Mouse (Mus musculus) embryonic stem cell, embryonic (primary cell): ENCODE measurements around the gene Rps18.

Experiments used
- CTCF ChIA-PET, 4 experiments: fragments of 300-600 bp in 2 of 4; fragments of 350-600 bp in 2 of 4; sonication (Branson Sonifier 250); formaldehyde crosslinking; loops; one replicate each; lab custom pipeline; 2022; ENCODE audit warnings: inconsistent platforms in 2 of 4; lab: Charles Lee
- POLR2A ChIA-PET, 4 experiments: fragments of 300-600 bp in 2 of 4; fragments of 350-600 bp in 2 of 4; sonication (Branson Sonifier 250); formaldehyde crosslinking; loops; one replicate each; lab custom pipeline; 2022; ENCODE audit warnings: antibody characterized with exemption in 4 of 4, inconsistent platforms in 1 of 4; lab: Charles Lee

Gene Rps18

DNA sequence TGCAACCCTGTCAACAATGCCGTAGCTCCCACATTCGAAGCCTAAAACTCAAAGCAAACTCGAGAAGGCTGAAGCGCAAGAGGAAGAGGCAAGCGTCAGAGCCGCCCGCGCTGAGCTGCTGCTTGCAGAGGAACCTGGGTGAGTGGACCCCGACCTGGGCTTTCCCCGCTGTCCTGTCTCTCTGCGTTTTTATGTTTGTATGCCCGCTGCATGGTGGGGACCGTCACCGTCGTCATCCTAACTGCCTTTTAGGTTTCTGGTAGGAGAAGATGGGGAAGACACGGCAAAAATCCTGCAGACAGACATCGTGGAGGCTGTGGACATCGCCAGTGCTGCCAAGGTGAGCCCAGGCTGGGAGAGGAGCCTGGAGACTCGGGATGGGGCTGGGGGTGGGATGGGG, 14.4 kb downstream of the Rps18 start:
- CTCF ChIA-PET: no interaction called here
- POLR2A ChIA-PET: interaction anchor here (1.2 to 20.4 kb wide), 13 partner anchors 9 to 117 kb away, joined by 3 to 528 read pairs (median 26); partner anchors contain the start of genes B3galt4 (in 4 of the 4), Rps18 (in 3 of the 4), Vps52 (in 3 of the 4) and Rgl2 (in 2 of the 4)

DNA sequence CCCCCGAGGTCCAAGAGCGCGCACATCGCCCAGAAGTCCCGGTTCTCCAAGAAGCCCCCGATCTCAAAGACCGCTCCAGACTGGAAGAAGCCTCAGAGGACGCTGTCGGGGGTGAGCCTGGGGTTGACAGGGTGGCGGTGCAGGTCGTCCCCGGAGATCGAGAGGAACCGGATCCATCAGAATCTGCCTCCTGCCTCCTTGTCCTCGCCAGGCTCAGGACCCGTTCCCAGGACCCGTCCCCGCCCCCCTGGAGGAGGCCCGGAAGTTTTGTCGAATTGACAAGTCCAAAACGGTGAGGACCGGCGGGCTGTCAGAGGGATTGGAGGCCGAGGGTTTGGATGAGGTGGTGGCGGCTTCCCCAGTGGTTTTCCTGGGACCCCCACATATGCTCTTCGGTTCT, 14.8 kb downstream of the Rps18 start:
- ChIA-PET POLR2A (interaction anchor here (0.7 to 20.4 kb wide), 39 partner anchors 9 to 645 kb away, joined by 3 to 528 read pairs (median 5); partner anchors contain the start of genes B3galt4 (in 4 of the 4), Rps18 (in 4 of the 4), Vps52 (in 4 of the 4) and Daxx (in 2 of the 4)), CTCF (interaction anchor here in 3 of 4 experiments (0.6 to 2.0 kb wide), 7 partner anchors 9 to 76 kb away, joined by 3 to 4 read pairs (median 3); partner anchors contain the start of gene B3galt4 (in 1 of the 3))

DNA sequence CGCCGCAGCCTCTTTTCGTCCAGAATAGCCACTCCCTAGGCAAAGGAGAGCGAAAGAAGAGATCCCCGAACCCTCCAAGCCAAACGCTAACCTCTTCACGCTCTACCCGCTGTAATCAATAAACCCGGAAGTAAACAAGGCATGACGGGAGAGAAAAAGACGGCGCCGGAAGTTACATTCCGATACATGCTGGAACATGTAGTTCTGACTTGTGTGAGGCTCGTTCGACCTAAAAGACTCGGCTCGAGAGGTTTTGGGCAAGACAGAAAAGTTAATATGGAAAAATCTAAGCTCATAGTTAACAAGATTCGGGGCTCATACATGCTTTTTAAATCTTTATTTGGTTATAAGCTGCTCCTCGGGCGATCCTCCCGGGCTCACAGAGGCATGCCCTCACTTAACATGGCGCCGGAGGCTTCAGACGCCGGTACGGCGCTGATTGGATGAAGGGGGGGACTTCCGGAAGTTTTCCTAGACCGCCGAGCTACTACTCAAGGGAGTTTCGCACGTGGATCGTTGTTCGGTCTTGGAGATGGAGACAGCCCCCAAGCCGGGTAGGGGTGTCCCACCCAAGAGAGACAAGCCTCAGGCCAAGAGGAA, 15.5 kb downstream of the Rps18 start, which contains the start of the genes Pfdn6 and Wdr46:
TSS of gene Pfdn6 (minus strand) at position 138 of the 600 bp plus-strand sequence.
TSS of gene Wdr46 (plus strand) at position 455 of the 600 bp plus-strand sequence.
- ChIA-PET CTCF (interaction anchor here in 3 of 4 experiments (0.6 to 2.0 kb wide), 9 partner anchors 9 to 75 kb away, joined by 3 to 8 read pairs (median 3); partner anchors contain the start of gene B3galt4 (in 1 of the 3)), POLR2A (interaction anchor here (0.6 to 20.4 kb wide), 47 partner anchors 10 to 1068 kb away, joined by 3 to 528 read pairs (median 4); partner anchors contain the start of genes B3galt4 (in 4 of the 4), Rps18 (in 4 of the 4), Vps52 (in 4 of the 4) and Daxx (in 2 of the 4))

DNA sequence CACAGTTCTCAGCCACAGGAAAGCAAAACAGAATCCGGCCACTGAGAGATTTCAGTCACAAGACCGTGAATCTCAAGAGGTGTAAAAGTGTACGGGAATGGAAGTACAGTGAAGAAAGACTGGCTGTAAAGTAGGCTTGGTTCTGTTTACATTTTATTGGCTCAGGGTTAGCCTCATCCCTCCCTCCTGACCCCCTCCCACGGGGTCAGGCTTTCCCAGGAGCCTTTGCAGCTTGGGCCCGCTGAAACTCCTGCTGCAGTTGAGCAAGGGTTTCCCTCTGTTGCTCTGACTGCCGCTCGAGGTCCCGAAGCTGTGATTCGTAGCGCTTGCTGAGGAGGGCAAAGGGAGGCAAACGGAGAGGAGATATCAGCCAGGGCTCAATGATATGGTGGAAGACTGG, 17.0 kb downstream of the Rps18 start:
- CTCF ChIA-PET: interaction anchor here in 2 of 4 experiments (0.7 to 2.0 kb wide), 5 partner anchors 8 to 44 kb away, joined by 3 to 8 read pairs (median 4); no protein-coding TSS in a partner anchor
- POLR2A ChIA-PET: interaction anchor here (1.9 to 20.4 kb wide), 11 partner anchors 8 to 179 kb away, joined by 5 to 528 read pairs (median 26); partner anchors contain the start of genes B3galt4 (in 4 of the 4), Rps18 (in 3 of the 4), Vps52 (in 3 of the 4) and Rgl2 (in 2 of the 4)

DNA sequence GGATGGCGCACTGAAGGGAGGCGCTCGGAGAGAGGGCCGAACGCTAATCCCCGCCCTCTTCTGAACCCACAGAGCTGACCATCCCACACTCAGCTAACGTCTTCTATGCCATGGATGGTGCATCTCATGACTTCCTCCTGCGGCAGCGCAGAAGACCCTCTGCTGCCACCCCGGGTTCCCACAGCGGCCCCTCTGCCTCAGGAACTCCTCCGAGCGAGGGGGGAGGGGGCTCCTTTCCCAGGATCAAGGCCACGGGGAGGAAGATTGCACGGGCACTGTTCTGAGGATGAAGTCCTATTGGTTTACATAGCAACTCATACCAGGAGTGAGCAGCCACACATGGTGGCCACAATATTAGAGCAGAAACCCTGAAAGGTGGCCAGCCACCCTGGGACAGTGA, 18.8 kb downstream of the Rps18 start:
- POLR2A ChIA-PET: interaction anchor here (0.6 to 20.4 kb wide), 16 partner anchors 8 to 407 kb away, joined by 3 to 528 read pairs (median 4); partner anchors contain the start of genes B3galt4 (in 4 of the 4), Rps18 (in 2 of the 4), Vps52 (in 2 of the 4) and Daxx (in 1 of the 4)
- CTCF ChIA-PET: interaction anchor here in 1 of 4 experiments (1.0 kb wide), 1 partner anchor 28 kb away, joined by 3 read pairs; no protein-coding TSS in a partner anchor

DNA sequence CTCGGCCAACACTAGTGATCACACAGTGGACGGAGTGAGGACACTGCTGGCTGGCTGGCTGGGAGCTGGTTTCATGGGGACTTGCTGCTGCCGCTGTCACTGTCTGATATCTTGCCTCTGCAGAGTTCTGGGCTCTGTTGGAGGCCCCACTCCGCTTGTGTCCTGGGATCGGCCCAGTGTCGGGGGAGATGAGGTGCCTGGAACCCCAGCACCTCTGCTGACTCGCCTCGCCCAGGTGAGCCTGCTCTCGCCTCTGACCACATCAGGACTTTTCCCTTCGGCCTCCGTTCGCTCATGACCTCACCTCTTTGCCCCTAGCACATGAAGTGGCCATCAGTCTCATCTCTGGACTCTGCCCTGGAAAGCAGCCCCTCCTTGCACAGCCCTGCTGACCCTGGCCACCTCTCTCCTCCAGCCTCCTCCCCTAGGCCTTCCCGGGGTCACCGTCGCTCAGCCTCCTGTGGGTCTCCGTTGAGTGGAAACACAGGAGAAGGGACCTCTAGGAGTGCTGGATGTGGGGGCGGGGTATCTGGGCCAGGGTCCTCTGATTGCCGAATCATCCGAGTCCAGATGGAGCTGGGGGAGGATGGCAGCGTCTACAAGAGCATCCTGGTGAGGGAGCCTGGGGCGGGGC, 20.3 kb downstream of the Rps18 start:
- ChIA-PET POLR2A (interaction anchor here in 3 of 4 experiments (0.6 to 20.4 kb wide), 13 partner anchors 9 to 176 kb away, joined by 3 to 528 read pairs (median 6); partner anchors contain the start of genes B3galt4 (in 3 of the 3), Rps18 (in 2 of the 3), Vps52 (in 2 of the 3) and Daxx (in 1 of the 3)), CTCF (interaction anchor here in 2 of 4 experiments (0.9 to 2.1 kb wide), 3 partner anchors 9 to 175 kb away, joined by 3 to 5 read pairs (median 3); partner anchors contain the start of gene Rab11b (in 1 of the 2))

DNA sequence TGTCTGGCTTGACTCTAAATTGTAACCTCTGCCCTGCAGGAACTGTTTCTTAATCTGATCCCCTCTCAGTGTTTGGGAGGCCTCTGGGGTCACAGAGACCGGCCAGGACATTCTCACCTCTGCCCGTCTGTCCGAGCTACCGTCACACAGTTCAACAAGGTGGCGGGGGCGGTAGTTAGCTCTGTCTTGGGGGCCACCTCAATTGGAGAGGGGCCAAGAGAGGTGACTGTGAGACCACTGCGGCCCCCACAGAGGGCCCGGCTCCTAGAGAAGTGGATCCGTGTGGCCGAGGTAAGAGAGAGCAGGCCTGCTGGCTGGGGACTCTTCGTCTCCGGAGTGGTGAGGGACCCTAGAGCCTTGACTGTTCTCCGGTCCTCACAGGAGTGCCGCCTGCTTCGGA, 22.8 kb downstream of the Rps18 start:
- CTCF ChIA-PET: interaction anchor here in 1 of 4 experiments (1.6 kb wide), 1 partner anchor 10 kb away, joined by 3 read pairs; no protein-coding TSS in a partner anchor
- POLR2A ChIA-PET: interaction anchor here in 3 of 4 experiments (1.0 to 20.4 kb wide), 8 partner anchors 17 to 109 kb away, joined by 3 to 528 read pairs (median 8); partner anchors contain the start of genes B3galt4 (in 3 of the 3), Rps18 (in 2 of the 3), Tapbp (in 2 of the 3) and Vps52 (in 2 of the 3)

DNA sequence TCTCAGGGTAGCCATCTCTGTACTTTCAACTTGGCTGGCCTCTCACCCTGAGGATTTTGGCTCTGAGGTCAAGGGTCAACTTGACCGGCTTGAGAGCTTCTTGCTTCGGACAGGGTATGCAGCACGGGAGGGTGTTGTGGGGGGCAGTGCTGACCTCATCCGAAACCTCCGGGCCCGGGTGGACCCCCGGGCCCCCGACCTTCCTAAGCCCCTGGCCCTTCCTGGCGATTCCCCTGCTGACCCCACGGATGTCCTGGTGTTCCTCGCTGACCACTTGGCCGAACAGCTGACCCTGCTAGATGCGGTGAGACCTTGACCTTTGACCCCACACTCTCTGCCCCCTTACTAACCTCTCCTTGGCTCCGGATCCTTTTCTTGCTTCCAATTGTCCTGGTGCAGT, 23.4 kb downstream of the Rps18 start:
- POLR2A ChIA-PET: interaction anchor here in 2 of 4 experiments (1.0 to 20.4 kb wide), 9 partner anchors 8 to 108 kb away, joined by 3 to 528 read pairs (median 26); partner anchors contain the start of genes B3galt4 (in 2 of the 2), Pfdn6 (in 2 of the 2), Rps18 (in 2 of the 2) and Tapbp (in 2 of the 2)
- CTCF ChIA-PET: interaction anchor here in 1 of 4 experiments (0.9 to 1.6 kb wide), 2 partner anchors 10 to 36 kb away, joined by 3 read pairs; no protein-coding TSS in a partner anchor

DNA sequence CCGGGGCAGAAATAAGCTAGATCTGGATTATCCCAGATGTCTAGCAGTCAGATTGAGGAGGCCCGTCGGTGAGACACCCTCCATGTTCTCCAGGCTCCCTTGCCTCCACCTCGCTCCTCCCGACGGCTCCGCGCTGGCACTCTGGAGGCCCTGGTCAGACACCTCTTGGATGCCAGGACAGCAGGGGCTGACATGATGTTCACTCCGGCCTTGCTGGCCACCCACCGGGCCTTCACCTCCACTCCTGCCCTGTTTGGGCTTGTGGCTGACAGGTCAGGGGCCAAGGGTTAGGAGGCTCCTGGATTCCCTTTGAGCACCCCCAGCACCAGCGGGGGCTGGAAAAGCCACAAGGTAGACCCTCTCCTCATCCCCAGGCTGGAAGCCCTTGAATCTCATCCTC, 23.9 kb downstream of the Rps18 start:
- ChIA-PET POLR2A (interaction anchor here in 2 of 4 experiments (1.0 to 20.4 kb wide), 12 partner anchors 8 to 110 kb away, joined by 3 to 528 read pairs (median 8); partner anchors contain the start of genes B3galt4 (in 2 of the 2), Pfdn6 (in 2 of the 2), Rps18 (in 2 of the 2) and Tapbp (in 2 of the 2)), CTCF (interaction anchor here in 1 of 4 experiments (0.9 to 1.6 kb wide), 2 partner anchors 9 to 37 kb away, joined by 3 read pairs; no protein-coding TSS in a partner anchor)

DNA sequence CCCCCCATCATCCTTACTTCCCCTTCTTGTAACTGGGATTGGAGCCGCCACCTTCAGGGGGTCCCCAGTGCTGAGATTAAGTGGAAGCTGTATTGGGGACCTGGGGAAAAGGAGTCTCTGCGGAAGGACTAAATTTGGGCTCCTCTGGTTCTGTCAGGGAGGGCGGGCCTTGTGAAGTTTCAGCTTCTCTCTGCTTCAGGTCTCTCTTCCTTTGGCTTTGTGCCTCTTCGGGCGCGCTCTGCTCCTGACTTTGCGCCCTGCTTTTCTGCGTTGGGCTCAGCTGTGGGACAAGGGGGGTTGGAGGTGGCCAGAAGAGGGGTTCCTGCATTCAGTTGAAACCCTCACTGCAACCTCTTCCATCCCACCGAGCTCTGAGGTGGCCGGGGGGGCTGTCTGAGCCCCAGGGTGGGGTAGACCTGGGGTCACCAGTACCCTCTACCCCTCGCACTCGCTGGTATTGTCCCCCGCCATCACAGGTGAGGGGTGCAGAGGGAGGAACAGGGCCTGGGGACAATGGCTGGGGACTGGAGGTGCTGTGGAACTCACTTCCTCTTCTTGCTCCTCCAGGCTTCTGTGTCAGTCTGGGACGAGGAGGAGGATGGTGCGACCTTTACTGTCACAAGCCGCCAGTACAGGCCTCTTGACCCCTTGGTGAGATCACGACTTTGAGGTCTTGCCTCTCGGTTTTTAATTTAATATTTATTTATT, 24.5 kb downstream of the Rps18 start:
- ChIA-PET POLR2A (interaction anchor here in 3 of 4 experiments (0.6 to 20.4 kb wide), 39 partner anchors 9 to 1035 kb away, joined by 3 to 528 read pairs (median 5); partner anchors contain the start of genes B3galt4 (in 3 of the 3), Daxx (in 2 of the 3), Pfdn6 (in 2 of the 3) and Rps18 (in 2 of the 3)), CTCF (interaction anchor here in 3 of 4 experiments (0.6 to 2.2 kb wide), 13 partner anchors 8 to 531 kb away, joined by 3 to 8 read pairs (median 3); partner anchors contain the start of genes Wdr46 (in 2 of the 3), Cd320 (in 1 of the 3), Pfdn6 (in 1 of the 3) and Tapbp (in 1 of the 3))

DNA sequence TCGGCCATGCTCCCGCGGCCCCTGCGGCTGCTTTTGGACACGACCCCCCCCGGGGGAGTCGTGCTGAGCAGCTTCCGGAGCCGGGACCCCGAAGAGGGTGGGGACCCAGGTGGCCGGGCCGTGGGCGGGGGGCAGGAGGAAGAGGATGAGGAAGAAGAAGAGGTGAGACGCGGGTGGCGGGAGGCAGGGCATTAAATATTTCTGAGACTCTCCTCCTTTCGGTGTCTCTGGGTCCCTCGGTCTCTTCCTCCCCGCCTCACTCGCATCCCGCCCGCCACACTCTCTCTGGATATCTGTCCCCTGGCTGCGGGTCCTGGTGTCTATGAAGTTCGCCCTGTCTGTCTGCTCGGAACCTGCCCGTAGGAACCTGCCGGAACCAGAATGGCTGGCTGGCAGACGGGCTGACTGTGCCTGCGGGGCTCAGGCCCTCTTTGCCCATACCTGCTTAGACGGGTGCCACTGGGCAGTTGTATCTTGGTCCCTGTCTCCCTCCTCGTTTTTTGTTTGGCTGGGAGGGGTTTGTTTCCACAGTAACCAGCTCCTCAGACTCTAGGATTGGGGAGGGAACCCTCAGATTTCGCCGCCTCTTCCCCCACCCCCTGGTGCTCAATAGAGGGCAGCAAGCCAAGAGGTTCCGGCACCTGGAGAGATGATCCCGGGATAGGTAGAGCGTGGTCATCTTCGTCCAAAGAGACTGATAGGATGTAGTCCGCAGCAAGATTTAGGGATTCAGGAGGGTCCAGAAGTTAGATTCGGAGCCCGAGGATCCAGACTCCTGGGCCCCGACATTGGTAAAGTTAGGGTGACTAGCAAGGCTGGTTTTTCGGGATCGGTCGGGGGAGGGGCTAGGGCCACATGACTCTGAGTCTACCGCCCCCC, 25.3 kb downstream of the Rps18 start:
- CTCF ChIA-PET: interaction anchor here in 3 of 4 experiments (0.6 to 2.4 kb wide), 15 partner anchors 9 to 531 kb away, joined by 3 to 8 read pairs (median 3); partner anchors contain the start of genes Wdr46 (in 2 of the 3), Cd320 (in 1 of the 3), Pfdn6 (in 1 of the 3) and Rps18 (in 1 of the 3)
- POLR2A ChIA-PET: interaction anchor here in 3 of 4 experiments (0.6 to 20.4 kb wide), 40 partner anchors 10 to 1034 kb away, joined by 3 to 528 read pairs (median 4); partner anchors contain the start of genes B3galt4 (in 3 of the 3), Rps18 (in 3 of the 3), Vps52 (in 3 of the 3) and Daxx (in 2 of the 3)

DNA sequence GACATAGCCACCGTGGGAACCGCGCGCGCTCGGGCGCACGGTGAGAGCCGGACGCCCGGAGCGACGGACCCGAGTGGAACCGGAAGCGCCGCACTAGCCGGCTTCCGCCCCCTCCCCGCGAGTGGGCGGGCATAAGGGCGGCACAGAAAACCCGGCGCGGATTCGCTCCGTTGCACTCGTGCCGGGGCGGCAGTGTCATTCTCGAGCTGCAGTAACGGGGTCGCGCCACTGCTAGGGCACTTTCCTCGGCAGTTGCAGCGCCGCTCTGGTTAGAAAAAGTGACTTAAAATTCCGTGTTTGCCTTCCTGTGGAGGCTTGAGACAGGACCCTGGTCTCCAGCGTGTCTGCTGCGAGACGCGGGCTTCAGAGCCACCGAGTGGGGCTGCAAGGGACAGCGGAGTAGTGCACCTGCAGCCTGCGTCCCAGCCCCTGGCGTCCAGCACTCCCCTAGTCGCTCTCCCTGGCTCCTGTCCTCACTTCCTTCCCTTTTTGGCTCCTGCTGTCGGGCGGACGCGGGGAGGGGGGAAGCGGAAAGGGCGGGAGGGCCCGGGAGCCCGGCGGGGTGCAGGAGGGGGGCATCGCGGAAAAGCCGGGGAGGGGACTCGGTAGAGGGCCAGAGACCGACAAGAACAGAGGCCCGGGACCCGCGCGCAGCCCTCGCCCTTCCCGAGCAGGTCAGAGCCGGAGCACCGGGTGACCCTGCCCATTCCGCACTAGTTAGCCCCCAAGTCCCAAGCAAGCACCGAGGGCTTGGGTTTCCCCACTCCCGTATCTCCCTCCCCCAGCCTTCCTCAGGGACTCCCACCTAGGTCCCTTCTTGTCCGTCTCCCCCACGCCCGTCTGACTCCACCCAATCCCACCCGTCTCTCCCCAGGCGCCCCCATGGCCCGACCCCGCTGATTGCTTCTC, 26.2 kb downstream of the Rps18 start, which contains the start of gene Rgl2:
TSS of gene Rgl2 (plus strand) at position 173 of the 909 bp plus-strand sequence.
- POLR2A ChIA-PET: interaction anchor here in 3 of 4 experiments (0.6 to 20.4 kb wide), 29 partner anchors 8 to 169 kb away, joined by 3 to 528 read pairs (median 5); partner anchors contain the start of genes B3galt4 (in 3 of the 3), Rps18 (in 3 of the 3), Tapbp (in 3 of the 3) and Vps52 (in 3 of the 3)
- CTCF ChIA-PET: interaction anchor here in 1 of 4 experiments (0.6 to 2.4 kb wide), 4 partner anchors 11 to 409 kb away, joined by 3 to 6 read pairs (median 4); partner anchors contain the start of genes Rps18 and Vps52

DNA sequence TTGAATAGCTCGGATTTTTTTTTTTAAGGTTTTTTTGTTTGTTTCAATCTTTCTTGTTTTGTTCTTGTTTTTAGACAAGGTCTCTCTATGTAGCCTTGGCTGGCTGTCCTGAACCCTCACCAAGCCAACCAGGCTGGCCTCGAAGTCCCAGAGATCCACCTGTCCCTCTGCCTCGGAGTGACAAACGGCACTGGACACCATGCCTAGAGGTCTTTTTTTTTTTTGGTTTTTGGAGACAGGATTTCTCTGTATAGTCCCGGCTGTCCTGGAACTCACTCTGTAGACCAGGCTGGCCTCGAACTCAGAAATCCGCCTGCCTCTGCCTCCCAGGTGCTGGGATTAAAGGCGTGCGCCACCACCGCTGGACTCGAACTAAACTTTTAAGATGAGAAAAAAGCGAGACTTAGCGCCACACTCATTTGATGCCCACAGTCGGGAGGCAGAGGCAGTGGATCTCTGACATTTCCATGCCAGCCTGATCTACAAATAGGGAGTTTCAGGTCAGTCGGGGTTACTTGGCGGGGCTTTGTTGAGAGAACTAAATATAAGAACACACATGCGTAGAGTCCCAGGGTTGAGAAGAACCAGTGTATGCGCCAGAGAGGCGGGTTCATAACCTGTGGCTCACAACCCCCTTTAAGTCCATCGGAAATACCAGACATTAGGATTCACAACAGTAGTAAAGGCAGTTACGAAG, 27.4 kb downstream of the Rps18 start:
- ChIA-PET POLR2A (interaction anchor here in 3 of 4 experiments (0.7 to 20.4 kb wide), 22 partner anchors 9 to 168 kb away, joined by 3 to 528 read pairs (median 5); partner anchors contain the start of genes B3galt4 (in 3 of the 3), Tapbp (in 3 of the 3), Zbtb22 (in 3 of the 3) and Pfdn6 (in 2 of the 3)), CTCF (interaction anchor here in 2 of 4 experiments (0.7 to 4.3 kb wide), 4 partner anchors 17 to 52 kb away, joined by 3 to 31 read pairs (median 4); partner anchors contain the start of genes Rps18 (in 1 of the 2) and Vps52 (in 1 of the 2))
